Mouse (Mus musculus): ENCODE data around the gene Slc35f5. TPM values are rescaled to one million over a fixed set of nuclear protein-coding genes. Genes with fewer than 3 reads are reported as not detected.

Gene Slc35f5
- total and polyA plus RNA-seq, 3 experiments: 1.6 to 24.6 (median 15.1) TPM

DNA sequence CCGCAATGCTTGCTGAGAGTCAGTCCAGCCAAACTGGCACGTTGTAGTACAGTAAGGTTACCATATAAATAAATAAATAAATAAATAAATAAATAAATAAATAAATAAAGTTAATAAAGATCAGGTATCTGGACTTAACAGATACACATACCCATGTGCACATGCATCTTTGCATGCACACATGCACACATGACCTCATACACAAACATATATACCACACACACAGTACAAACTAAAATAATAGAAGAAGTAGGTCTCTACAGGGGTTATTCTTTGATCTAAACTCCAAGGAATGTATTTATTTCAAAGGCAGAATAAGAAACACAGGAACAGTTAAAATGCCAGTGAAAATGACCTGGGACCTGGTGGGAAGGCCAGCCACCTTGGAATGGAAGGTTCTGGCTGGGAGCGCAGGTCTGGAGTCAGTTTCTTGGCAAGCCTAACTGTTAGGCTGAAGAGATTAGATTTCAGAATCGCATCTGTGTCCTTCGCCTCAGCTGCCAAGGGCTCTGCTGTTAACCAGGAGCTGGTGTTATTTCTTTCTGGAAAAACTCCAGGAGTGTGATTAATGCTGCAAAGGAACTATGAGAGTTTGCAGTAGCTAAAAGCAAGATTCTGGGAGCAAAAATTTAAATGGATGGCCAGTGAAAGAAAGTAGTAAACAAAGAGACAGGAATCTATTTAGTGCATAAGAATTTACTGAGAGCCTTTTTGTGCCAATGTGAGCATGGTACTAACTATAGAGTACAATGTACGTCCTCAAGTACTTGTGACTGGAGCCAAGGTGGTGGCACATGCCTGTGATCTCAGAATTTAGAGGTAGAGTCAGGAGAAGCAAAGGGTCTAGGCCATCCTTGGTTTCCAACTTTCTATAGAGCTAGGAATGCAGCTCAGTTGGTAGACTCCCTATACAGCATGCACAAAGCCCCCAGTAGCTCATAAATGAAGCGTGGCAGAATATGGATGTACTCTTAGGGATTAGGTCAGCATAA is 18.1 kb upstream of the Slc35f5 start:
- no peak for ATAC-seq (ENCODE audit: extremely low read depth, insufficient number of reproducible peaks, low FRiP score, poor library complexity, severe bottlenecking)
- peaks cover 3% of the 10 kb centered on the region for H3K4me1 ChIP-seq (ENCODE audit: insufficient read depth, low read depth, low read length)

DNA sequence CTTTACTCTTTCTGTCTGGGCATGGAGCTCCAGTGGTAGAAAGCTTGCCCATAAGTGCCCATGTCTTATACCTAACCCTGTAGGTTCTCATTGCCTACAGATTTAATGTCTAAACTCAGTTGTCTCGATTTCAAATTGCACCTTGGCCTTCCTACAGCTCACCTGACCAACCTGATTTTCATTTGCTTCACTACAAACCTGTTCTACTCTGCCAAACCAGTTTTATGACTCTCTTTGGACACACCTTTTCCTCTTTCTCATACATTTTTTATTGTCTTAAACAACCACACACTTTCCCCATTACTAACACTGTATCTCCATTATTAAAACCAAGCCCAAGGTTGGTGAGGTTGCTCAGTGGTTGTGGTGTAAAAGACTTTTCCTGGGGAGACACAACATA is 10.5 kb upstream of the Slc35f5 start:
- Histone ChIP-seq H3K27me3 (ENCODE audit: insufficient read depth, low read length) (peaks cover 2% of the 10 kb centered on the region), H3K9me3 (replicated peaks) (no peaks in the 10 kb centered on the region), H3K36me3 (replicated peaks) (no peaks in the 10 kb centered on the region), H3K4me3 (ENCODE audit: low read depth, low read length) (no peak overlapping the region), H3K4me1 (ENCODE audit: insufficient read depth, low read depth, low read length) (no peaks in the 10 kb centered on the region)
- TF ChIP-seq POLR2AphosphoS5 (IDR thresholded peaks at IDR 0.05; ENCODE audit: insufficient replicate concordance, low read depth, low read length): no peak
- TF ChIP-seq GATA1 (IDR thresholded peaks at IDR 0.05; ENCODE audit: borderline replicate concordance, low read length): no peak
- TF ChIP-seq GATA2 (IDR thresholded peaks at IDR 0.05; ENCODE audit: borderline replicate concordance, low read depth, low read length): no peak
- no peak for TF ChIP-seq TAL1 (conservative IDR thresholded peaks at IDR 0.05; ENCODE audit: low read depth, low read length)
- TF ChIP-seq CTCF (IDR thresholded peaks at IDR 0.05; ENCODE audit: low read depth, low read length): no peak
- no peak for ATAC-seq (ENCODE audit: extremely low read depth, insufficient number of reproducible peaks, low FRiP score, poor library complexity, severe bottlenecking)
- DNase-seq (ENCODE audit: low spot score): no peak

More for the DNA sequence above, 18.1 kb upstream of the Slc35f5 start:
- no peaks in the 10 kb centered on the region for H3K9me3 ChIP-seq (replicated peaks)
- no peak overlapping the region for H3K4me3 ChIP-seq (ENCODE audit: low read depth, low read length)
- no peak for TF ChIP-seq CTCF (IDR thresholded peaks at IDR 0.05; ENCODE audit: low read depth, low read length)
- no peak for TF ChIP-seq POLR2AphosphoS5 (IDR thresholded peaks at IDR 0.05; ENCODE audit: insufficient replicate concordance, low read depth, low read length)
- TF ChIP-seq TAL1 (conservative IDR thresholded peaks at IDR 0.05; ENCODE audit: low read depth, low read length): no peak
- DNase-seq (ENCODE audit: low spot score): no peak
- no peaks in the 10 kb centered on the region for H3K36me3 ChIP-seq (replicated peaks)
- H3K27me3 ChIP-seq (ENCODE audit: insufficient read depth, low read length): peaks cover 2% of the 10 kb centered on the region; the same call in 1 of the 2 replicates

DNA sequence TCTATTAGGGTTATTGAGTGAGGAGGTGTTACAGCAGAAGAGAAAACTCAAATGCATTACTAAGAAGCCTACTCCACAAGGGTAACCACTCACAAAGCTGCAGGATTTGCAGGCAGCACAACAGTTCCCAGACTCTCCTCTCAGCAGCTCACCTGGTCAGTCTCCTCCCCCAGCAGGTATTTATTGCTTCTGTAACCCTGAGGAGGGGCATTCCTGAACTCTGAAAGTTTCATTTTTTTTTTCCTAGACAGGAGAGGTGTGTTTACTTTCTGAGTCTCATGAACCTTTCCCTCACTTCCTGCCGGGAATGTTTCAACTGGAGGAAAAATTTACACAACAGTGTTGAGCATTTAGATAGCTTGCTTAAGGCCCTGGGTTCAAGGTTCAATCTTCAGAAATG is 10.0 kb upstream of the Slc35f5 start:
- Histone ChIP-seq H3K27me3 (ENCODE audit: insufficient read depth, low read length) (peaks cover 2% of the 10 kb centered on the region), H3K36me3 (replicated peaks) (no peaks in the 10 kb centered on the region), H3K4me3 (ENCODE audit: low read depth, low read length) (no peak overlapping the region), H3K4me1 (ENCODE audit: insufficient read depth, low read depth, low read length) (no peaks in the 10 kb centered on the region), H3K9me3 (replicated peaks) (no peaks in the 10 kb centered on the region)
- ATAC-seq (ENCODE audit: extremely low read depth, insufficient number of reproducible peaks, low FRiP score, poor library complexity, severe bottlenecking) (no peak), DNase-seq (ENCODE audit: low spot score) (no peak)
- TF ChIP-seq POLR2AphosphoS5 (IDR thresholded peaks at IDR 0.05; ENCODE audit: insufficient replicate concordance, low read depth, low read length): no peak
- no peak for TF ChIP-seq GATA2 (IDR thresholded peaks at IDR 0.05; ENCODE audit: borderline replicate concordance, low read depth, low read length)

DNA sequence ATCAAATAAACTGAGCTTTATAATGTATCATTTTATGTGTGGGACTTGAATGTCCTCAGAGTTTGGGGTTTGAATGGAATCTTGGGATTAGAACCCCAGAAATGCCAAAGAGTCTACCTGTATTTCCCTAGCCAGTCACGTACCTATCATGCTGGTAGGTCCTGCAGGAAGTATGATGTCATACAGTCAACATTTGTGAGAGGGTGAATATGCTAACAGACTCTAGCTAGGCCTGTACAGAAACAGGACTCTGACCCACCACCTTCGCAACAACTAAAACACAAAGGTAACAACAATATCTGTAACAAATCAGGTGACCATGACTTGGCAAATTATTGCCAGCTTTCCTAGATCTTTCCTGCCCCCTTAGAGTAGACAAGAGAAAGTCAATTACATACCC is 8.8 kb upstream of the Slc35f5 start:
- TF ChIP-seq GATA2 (IDR thresholded peaks at IDR 0.05; ENCODE audit: borderline replicate concordance, low read depth, low read length): no peak
- TF ChIP-seq CTCF (IDR thresholded peaks at IDR 0.05; ENCODE audit: low read depth, low read length): no peak
- no peak for TF ChIP-seq POLR2AphosphoS5 (IDR thresholded peaks at IDR 0.05; ENCODE audit: insufficient replicate concordance, low read depth, low read length)
- TF ChIP-seq TAL1 (conservative IDR thresholded peaks at IDR 0.05; ENCODE audit: low read depth, low read length): no peak
- TF ChIP-seq GATA1 (IDR thresholded peaks at IDR 0.05; ENCODE audit: borderline replicate concordance, low read length): no peak
- no peak for DNase-seq (ENCODE audit: low spot score)
- no peaks in the 10 kb centered on the region for H3K4me1 ChIP-seq (ENCODE audit: insufficient read depth, low read depth, low read length)

GRCm38 (mm10) chr1:125559261-125559660 is 1.1 kb upstream of the Slc35f5 start:
- no peaks in the 10 kb centered on the region for H3K27me3 ChIP-seq (ENCODE audit: insufficient read depth, low read length)
- DNase-seq (ENCODE audit: low spot score): no peak
- ATAC-seq (ENCODE audit: extremely low read depth, insufficient number of reproducible peaks, low FRiP score, poor library complexity, severe bottlenecking): no peak
- H3K36me3 ChIP-seq (replicated peaks): peaks cover 2% of the 10 kb centered on the region
- H3K4me1 ChIP-seq (ENCODE audit: insufficient read depth, low read depth, low read length): peaks cover 32% of the 10 kb centered on the region
- H3K9me3 ChIP-seq (replicated peaks): no peaks in the 10 kb centered on the region
- TF ChIP-seq CTCF (IDR thresholded peaks at IDR 0.05; ENCODE audit: low read depth, low read length) (no peak), GATA1 (IDR thresholded peaks at IDR 0.05; ENCODE audit: borderline replicate concordance, low read length) (no peak), POLR2AphosphoS5 (IDR thresholded peaks at IDR 0.05; ENCODE audit: insufficient replicate concordance, low read depth, low read length) (no peak), TAL1 (conservative IDR thresholded peaks at IDR 0.05; ENCODE audit: low read depth, low read length) (no peak), GATA2 (IDR thresholded peaks at IDR 0.05; ENCODE audit: borderline replicate concordance, low read depth, low read length) (no peak)
- no peak overlapping the region for H3K4me3 ChIP-seq (ENCODE audit: low read depth, low read length)

More for the DNA sequence above, 8.8 kb upstream of the Slc35f5 start:
- Histone ChIP-seq H3K4me3 (ENCODE audit: low read depth, low read length) (no peak overlapping the region), H3K36me3 (replicated peaks) (no peaks in the 10 kb centered on the region), H3K27me3 (ENCODE audit: insufficient read depth, low read length) (peaks cover 2% of the 10 kb centered on the region), H3K9me3 (replicated peaks) (no peaks in the 10 kb centered on the region)
- no peak for ATAC-seq (ENCODE audit: extremely low read depth, insufficient number of reproducible peaks, low FRiP score, poor library complexity, severe bottlenecking)

GRCm38 (mm10) chr1:125559721-125560120 is 674 bp upstream of the Slc35f5 start:
- Histone ChIP-seq H3K9me3 (replicated peaks) (no peaks in the 10 kb centered on the region), H3K36me3 (replicated peaks) (peaks cover 4% of the 10 kb centered on the region), H3K27me3 (ENCODE audit: insufficient read depth, low read length) (no peaks in the 10 kb centered on the region), H3K4me1 (ENCODE audit: insufficient read depth, low read depth, low read length) (peaks cover 32% of the 10 kb centered on the region), H3K4me3 (ENCODE audit: low read depth, low read length) (peak overlapping the region; percentile 81)
- no peak for ATAC-seq (ENCODE audit: extremely low read depth, insufficient number of reproducible peaks, low FRiP score, poor library complexity, severe bottlenecking)
- no peak for DNase-seq (ENCODE audit: low spot score)
- no peak for TF ChIP-seq GATA1 (IDR thresholded peaks at IDR 0.05; ENCODE audit: borderline replicate concordance, low read length)
- no peak for TF ChIP-seq CTCF (IDR thresholded peaks at IDR 0.05; ENCODE audit: low read depth, low read length)
- no peak for TF ChIP-seq TAL1 (conservative IDR thresholded peaks at IDR 0.05; ENCODE audit: low read depth, low read length)
- no peak for TF ChIP-seq POLR2AphosphoS5 (IDR thresholded peaks at IDR 0.05; ENCODE audit: insufficient replicate concordance, low read depth, low read length)
- no peak for TF ChIP-seq GATA2 (IDR thresholded peaks at IDR 0.05; ENCODE audit: borderline replicate concordance, low read depth, low read length)
